Mouse (Mus musculus): ENCODE measurements around the gene Dus2. TPM values are rescaled to one million over a fixed set of nuclear protein-coding genes. Genes with fewer than 3 reads are reported as not detected.

Dus2 gene
- polyA plus RNA-seq, 1 experiment from 2014 or later, result 19.7 TPM

GRCm38 (mm10) chr8:106052510-106053089 lies 61.5 kb downstream of the Dus2 start:
- no peak for ATAC-seq (ENCODE audit: low FRiP score, low TSS enrichment)
- H3K36me3 ChIP-seq (ENCODE audit: insufficient read depth, low read length), result peaks cover 15% of the 10 kb centered on the region
- H3K9me3 ChIP-seq (ENCODE audit: low read length), result no peaks in the 10 kb centered on the region
- H3K4me3 ChIP-seq (ENCODE audit: low read length), result no peak overlapping the region
- H3K4me1 ChIP-seq (ENCODE audit: insufficient read depth, low read length), result peaks cover 3% of the 10 kb centered on the region; the same call in 1 of the 2 replicates
- WGBS, result 86% methylated on average over 9 of the region's 9 CpGs
- no peak overlapping the region for H3K4me2 ChIP-seq (replicated peaks; ENCODE audit: low read depth, low read length)
- H3K27me3 ChIP-seq (ENCODE audit: insufficient read depth, low read length), result no peaks in the 10 kb centered on the region
- H3K27ac ChIP-seq (ENCODE audit: low read length), result no peak overlapping the region
- no peak overlapping the region for H3K9ac ChIP-seq (replicated peaks; ENCODE audit: low read length)

GRCm38 (mm10) chr8:106054190-106054811 lies 63.2 kb downstream of the Dus2 start:
- Histone ChIP-seq H3K4me3 (ENCODE audit: low read length) (no peak overlapping the region), H3K27me3 (ENCODE audit: insufficient read depth, low read length) (no peaks in the 10 kb centered on the region), H3K27ac (ENCODE audit: low read length) (no peak overlapping the region), H3K9ac (replicated peaks; ENCODE audit: low read length) (no peak overlapping the region), H3K4me2 (replicated peaks; ENCODE audit: low read depth, low read length) (no peak overlapping the region), H3K9me3 (ENCODE audit: low read length) (no peaks in the 10 kb centered on the region), H3K36me3 (ENCODE audit: insufficient read depth, low read length) (peaks cover 15% of the 10 kb centered on the region), H3K4me1 (ENCODE audit: insufficient read depth, low read length) (peaks cover 8% of the 10 kb centered on the region)
- ATAC-seq (ENCODE audit: low FRiP score, low TSS enrichment), result no peak
- WGBS, result 36% methylated on average over 6 of the region's 6 CpGs

GRCm38 (mm10) chr8:106055038-106055437 lies 63.9 kb downstream of the Dus2 start:
- no peak overlapping the region for H3K4me2 ChIP-seq (replicated peaks; ENCODE audit: low read depth, low read length)
- ATAC-seq (ENCODE audit: low FRiP score, low TSS enrichment), result no peak
- H3K36me3 ChIP-seq (ENCODE audit: insufficient read depth, low read length), result peaks cover 12% of the 10 kb centered on the region
- H3K4me1 ChIP-seq (ENCODE audit: insufficient read depth, low read length), result peaks cover 8% of the 10 kb centered on the region
- no peaks in the 10 kb centered on the region for H3K9me3 ChIP-seq (ENCODE audit: low read length)
- no peak overlapping the region for H3K9ac ChIP-seq (replicated peaks; ENCODE audit: low read length)
- no peaks in the 10 kb centered on the region for H3K27me3 ChIP-seq (ENCODE audit: insufficient read depth, low read length)
- H3K27ac ChIP-seq (ENCODE audit: low read length), result no peak overlapping the region
- WGBS, result 50% methylated on average over 3 of the region's 3 CpGs
- H3K4me3 ChIP-seq (ENCODE audit: low read length), result no peak overlapping the region

GRCm38 (mm10) chr8:106056455-106056982 lies 65.4 kb downstream of the Dus2 start:
- H3K36me3 ChIP-seq (ENCODE audit: insufficient read depth, low read length), result peaks cover 8% of the 10 kb centered on the region; the same call in 1 of the 2 replicates
- no peak overlapping the region for H3K9ac ChIP-seq (replicated peaks; ENCODE audit: low read length)
- no peak overlapping the region for H3K27ac ChIP-seq (ENCODE audit: low read length)
- no peak overlapping the region for H3K4me3 ChIP-seq (ENCODE audit: low read length)
- 84% methylated on average over 4 of the region's 4 CpGs for WGBS
- no peak for ATAC-seq (ENCODE audit: low FRiP score, low TSS enrichment)
- H3K4me1 ChIP-seq (ENCODE audit: insufficient read depth, low read length), result peaks cover 16% of the 10 kb centered on the region
- no peaks in the 10 kb centered on the region for H3K9me3 ChIP-seq (ENCODE audit: low read length)
- H3K4me2 ChIP-seq (replicated peaks; ENCODE audit: low read depth, low read length), result no peak overlapping the region
- no peaks in the 10 kb centered on the region for H3K27me3 ChIP-seq (ENCODE audit: insufficient read depth, low read length)

- peaks cover 24% of the 10 kb centered on the region for H3K4me1 ChIP-seq (ENCODE audit: insufficient read depth, low read length)
- ATAC-seq (ENCODE audit: low FRiP score, low TSS enrichment), result peak; percentile 97
- peak within 1 kb of the TSS; percentile 89 for H3K4me3 ChIP-seq (ENCODE audit: low read length)
- H3K36me3 ChIP-seq (ENCODE audit: insufficient read depth, low read length), result no peaks in the 10 kb centered on the region
- no peaks in the 10 kb centered on the region for H3K27me3 ChIP-seq (ENCODE audit: insufficient read depth, low read length)
- under 1% methylated on average over 52 of the region's 52 CpGs for WGBS
- no peaks in the 10 kb centered on the region for H3K9me3 ChIP-seq (ENCODE audit: low read length)
- peak within 1 kb of the TSS; percentile 77 for H3K4me2 ChIP-seq (replicated peaks; ENCODE audit: low read depth, low read length)
- H3K9ac ChIP-seq (replicated peaks; ENCODE audit: low read length), result peak within 1 kb of the TSS; percentile 81
- peak within 1 kb of the TSS; percentile 91 for H3K27ac ChIP-seq (ENCODE audit: low read length)
Observed at GRCm38 (mm10) chr8:106058731-106059612, 67.8 kb downstream of the Dus2 start, which contains the start of gene Nfatc3. TSS of gene Nfatc3 (plus strand) at chr8:106058840.

GRCm38 (mm10) chr8:106059613-106060371 lies 68.7 kb downstream of the Dus2 start:
- Histone ChIP-seq H3K4me3 (ENCODE audit: low read length) (peak overlapping the region; percentile 89), H3K27ac (ENCODE audit: low read length) (peak overlapping the region; percentile 90), H3K27me3 (ENCODE audit: insufficient read depth, low read length) (no peaks in the 10 kb centered on the region), H3K4me2 (replicated peaks; ENCODE audit: low read depth, low read length) (peak overlapping the region; percentile 53), H3K9me3 (ENCODE audit: low read length) (no peaks in the 10 kb centered on the region), H3K4me1 (ENCODE audit: insufficient read depth, low read length) (peaks cover 22% of the 10 kb centered on the region), H3K9ac (replicated peaks; ENCODE audit: low read length) (peak overlapping the region; percentile 81), H3K36me3 (ENCODE audit: insufficient read depth, low read length) (no peaks in the 10 kb centered on the region)
- ATAC-seq (ENCODE audit: low FRiP score, low TSS enrichment), result peak; percentile 82
- WGBS, result under 1% methylated on average over 78 of the region's 83 CpGs

GRCm38 (mm10) chr8:106060521-106060920 lies 69.4 kb downstream of the Dus2 start:
- Histone ChIP-seq H3K9me3 (ENCODE audit: low read length) (no peaks in the 10 kb centered on the region), H3K27ac (ENCODE audit: low read length) (no peak overlapping the region), H3K27me3 (ENCODE audit: insufficient read depth, low read length) (no peaks in the 10 kb centered on the region), H3K36me3 (ENCODE audit: insufficient read depth, low read length) (no peaks in the 10 kb centered on the region), H3K4me2 (replicated peaks; ENCODE audit: low read depth, low read length) (peak overlapping the region; percentile 53), H3K4me3 (ENCODE audit: low read length) (peak overlapping the region; percentile 89), H3K4me1 (ENCODE audit: insufficient read depth, low read length) (peaks cover 22% of the 10 kb centered on the region), H3K9ac (replicated peaks; ENCODE audit: low read length) (no peak overlapping the region; the same call in 1 of the 2 replicates)
- ATAC-seq (ENCODE audit: low FRiP score, low TSS enrichment), result no peak
- 7% methylated on average over 3 of the region's 3 CpGs for WGBS

- no peaks in the 10 kb centered on the region for H3K27me3 ChIP-seq (ENCODE audit: insufficient read depth, low read length)
- H3K36me3 ChIP-seq (ENCODE audit: insufficient read depth, low read length), result no peaks in the 10 kb centered on the region
- 0 out of 2 replicates have a peak overlapping the region, but pooled peaks have one; percentile 5 for H3K9ac ChIP-seq (replicated peaks; ENCODE audit: low read length)
- WGBS, result 81% methylated on average over 6 of the region's 6 CpGs
- H3K9me3 ChIP-seq (ENCODE audit: low read length), result no peaks in the 10 kb centered on the region
- H3K27ac ChIP-seq (ENCODE audit: low read length), result no peak overlapping the region
- ATAC-seq (ENCODE audit: low FRiP score, low TSS enrichment), result no peak
- peaks cover 22% of the 10 kb centered on the region for H3K4me1 ChIP-seq (ENCODE audit: insufficient read depth, low read length)
- peak overlapping the region; percentile 53; the same call in 1 of the 2 replicates for H3K4me2 ChIP-seq (replicated peaks; ENCODE audit: low read depth, low read length)
- H3K4me3 ChIP-seq (ENCODE audit: low read length), result 0 out of 2 replicates have a peak overlapping the region, but pooled peaks have one; percentile 89
Observed at GRCm38 (mm10) chr8:106061686-106062085, 70.5 kb downstream of the Dus2 start.

GRCm38 (mm10) chr8:106063046-106063445 lies 71.9 kb downstream of the Dus2 start:
- Histone ChIP-seq H3K27ac (ENCODE audit: low read length) (no peak overlapping the region), H3K27me3 (ENCODE audit: insufficient read depth, low read length) (no peaks in the 10 kb centered on the region), H3K9ac (replicated peaks; ENCODE audit: low read length) (no peak overlapping the region), H3K4me3 (ENCODE audit: low read length) (no peak overlapping the region), H3K9me3 (ENCODE audit: low read length) (no peaks in the 10 kb centered on the region), H3K4me1 (ENCODE audit: insufficient read depth, low read length) (peaks cover 22% of the 10 kb centered on the region), H3K4me2 (replicated peaks; ENCODE audit: low read depth, low read length) (no peak overlapping the region), H3K36me3 (ENCODE audit: insufficient read depth, low read length) (no peaks in the 10 kb centered on the region)
- no peak for ATAC-seq (ENCODE audit: low FRiP score, low TSS enrichment)
- 98% methylated on average over 7 of the region's 7 CpGs for WGBS
